ENCODE assay signal across 15 mouse cellular contexts in the genomic region with DNA sequence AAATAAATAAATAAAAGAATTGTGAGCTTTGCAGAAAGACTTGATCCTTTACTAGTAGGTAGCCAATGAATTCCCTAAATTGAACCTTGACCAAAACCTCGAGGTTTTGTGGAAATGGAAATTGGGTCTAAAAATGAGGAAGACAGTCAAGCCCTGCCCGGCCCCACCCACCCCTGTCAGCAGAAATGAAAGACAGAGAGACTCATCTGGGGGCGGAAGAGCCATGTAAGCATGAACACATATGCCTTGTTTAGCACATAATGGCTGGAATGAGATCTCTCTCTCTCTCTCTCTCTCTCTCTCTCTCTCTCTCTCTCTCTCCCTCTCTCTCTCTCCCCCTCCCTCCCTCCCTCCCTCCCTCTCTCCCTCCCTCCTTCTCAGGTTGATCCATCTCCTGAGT.
"Had no signal": no experiment of that assay in that cellular context is flagged by ENCODE, and none has a peak within 500 bp of the region (broad histone marks: within the 10 kb centered on the region; RNA-seq: fewer than 3 reads in every experiment).

No protein-coding gene starts in this region.

- H3K27me3 ChIP-seq: limb, embryonic 15.5 days; liver, embryonic 12.5 days; lung, embryonic 15.5 days; megakaryocyte, embryonic 14.5 days; midbrain, embryonic 12.5 days had no signal

- H3K9me3 ChIP-seq: limb, embryonic 15.5 days; liver, embryonic 12.5 days; lung, embryonic 15.5 days; midbrain, embryonic 12.5 days had no signal

- H3K4me2 ChIP-seq: limb, embryonic 15.5 days; liver, embryonic 12.5 days; lung, embryonic 15.5 days; midbrain, embryonic 12.5 days had no signal

- H3K27ac ChIP-seq: kidney, postnatal 0 days; limb, embryonic 15.5 days; liver, embryonic 12.5 days; lung, embryonic 15.5 days; macrophage; midbrain, embryonic 12.5 days had no signal

- H3K4me1 ChIP-seq: limb, embryonic 15.5 days; liver, embryonic 12.5 days; lung, embryonic 15.5 days; megakaryocyte, embryonic 14.5 days had no signal

- DNase-seq: kidney, adult 9 months; kidney, postnatal 36 days; layer of hippocampus, adult 9-11 months; layer of hippocampus, postnatal 36 days; lung, postnatal 14 days; right cerebral cortex, adult 18-20 months; right cerebral cortex, postnatal 25 days; thymus, postnatal 36 days had no signal

- H3K36me3 ChIP-seq: limb, embryonic 15.5 days; liver, embryonic 12.5 days; lung, embryonic 15.5 days; midbrain, embryonic 12.5 days had no signal

- ATAC-seq: liver, embryonic 12.5 days had no signal

- H3K9ac ChIP-seq: limb, embryonic 15.5 days; liver, embryonic 12.5 days; lung, embryonic 15.5 days; midbrain, embryonic 12.5 days had no signal

- H3K4me3 ChIP-seq: limb, embryonic 15.5 days; liver, embryonic 12.5 days; lung, embryonic 15.5 days; megakaryocyte, embryonic 14.5 days; midbrain, embryonic 12.5 days had no signal
